Mouse (Mus musculus) stomach, postnatal 0 days (tissue): Measurements from ENCODE around the gene Taar7b. TPM values are rescaled to one million over a fixed set of nuclear protein-coding genes. Genes with fewer than 3 reads are reported as not detected.

ENCODE experiments used
- ATAC-seq: fragments of 200-750 bp; cut with Nextera tagmentation; 2 replicates; pipeline ENCODE4 v1.8.0; 2017; ENCODE audit not compliant: low FRiP score, low TSS enrichment
- DNase-seq: peaks from one replicate; pipeline ENCODE4 v3.0.0-alpha.2; 2016; ENCODE audit warnings: low spot score
- H3K27ac ChIP-seq: fragments of 300-500 bp; sonication (generic); replicated peaks from 2 replicates; pipeline ENCODE4 v1.5.1; 2014; ENCODE audit warnings: mild to moderate bottlenecking, control low read depth
- H3K27me3 ChIP-seq: fragments of 300-500 bp; sonication (generic); 2 replicates; pipeline ENCODE4 v1.6.1; 2014; ENCODE audit warnings: low read length; ENCODE audit not compliant: control insufficient read depth, insufficient read depth
- H3K36me3 ChIP-seq: fragments of 300-500 bp; sonication (generic); 2 replicates; pipeline ENCODE4 v1.6.1; 2014; ENCODE audit warnings: low read length, mixed read lengths; ENCODE audit not compliant: control insufficient read depth, insufficient read depth
- H3K4me1 ChIP-seq: fragments of 300-500 bp; sonication (generic); replicated peaks from 2 replicates; pipeline ENCODE4 v1.6.1; 2014; ENCODE audit warnings: antibody characterized with exemption; ENCODE audit not compliant: control insufficient read depth, insufficient read depth
- H3K4me2 ChIP-seq: fragments of 300-500 bp; sonication (generic); replicated peaks from 2 replicates; pipeline ENCODE4 v1.6.1; 2014; ENCODE audit warnings: low read depth, mild to moderate bottlenecking, control low read depth, moderate library complexity
- H3K4me3 ChIP-seq: fragments of 300-500 bp; sonication (generic); 2 replicates; pipeline ENCODE4 v1.5.1; 2014; ENCODE audit warnings: low read depth, low read length, control low read depth
- H3K9ac ChIP-seq: fragments of 300-500 bp; sonication (generic); 2 replicates; pipeline ENCODE4 v1.6.1; 2014; ENCODE audit warnings: mild to moderate bottlenecking, low read length, control low read depth, mixed read lengths
- H3K9me3 ChIP-seq: fragments of 300-500 bp; sonication (generic); 2 replicates; pipeline ENCODE4 v1.6.1; 2016; ENCODE audit warnings: low read length; ENCODE audit not compliant: control insufficient read depth
- CTCF ChIP-seq: IDR thresholded peaks from 2 replicates; pipeline ENCODE4 v1.5.1; 2016; ENCODE audit warnings: antibody characterized with exemption, low read depth, mild to moderate bottlenecking, moderate library complexity
- EP300 ChIP-seq: optimal IDR thresholded peaks from 2 replicates; pipeline ENCODE3; 2016; ENCODE audit warnings: antibody characterized with exemption
- WGBS: fragments of 180-500 bp; shearing (Covaris S2); extraction: QIAGEN DNeasy Blood & Tissue Kit; methylation state at CpG from one replicate; pipeline ENCODE4 v1.1.7; 2014; 5-methylcytosine and 5-hydroxymethylcytosine counted together
- polyA plus RNA-seq: library from polyadenylated mRNA; unstranded; fragments of >200 nt; fragmentation: Nextera tagmentation; extraction: Ambion mirVana; gene quantifications from 2 replicates; pipeline ENCODE4 v1.2.1, GENCODE M21; 2015

Taar7b gene
- not detected in 2 replicates for polyA plus RNA-seq

- no peak within 1 kb of the TSS for H3K9ac ChIP-seq
- DNase-seq (no peak), ATAC-seq (no peak)
- H3K4me1 ChIP-seq = no peaks in the 10 kb centered on the region
- WGBS = 55% methylated on average over 1 of the region's 1 CpGs
- TF ChIP-seq EP300 (no peak), CTCF (no peak)
- H3K27ac ChIP-seq = no peak within 1 kb of the TSS
- no peaks in the 10 kb centered on the region for H3K9me3 ChIP-seq
- H3K4me2 ChIP-seq = no peak within 1 kb of the TSS
- H3K27me3 ChIP-seq = no peaks in the 10 kb centered on the region
- no peak within 1 kb of the TSS for H3K4me3 ChIP-seq
- no peaks in the 10 kb centered on the region for H3K36me3 ChIP-seq
Measured at GRCm38 (mm10) chr10:23999639-24000038, at the start of gene Taar7b. TSS of gene Taar7b (plus strand) at chr10:23999939.

GRCm38 (mm10) chr10:23951714-23952113 is 48.0 kb upstream of the Taar7b start:
- Histone ChIP-seq H3K27ac (no peak overlapping the region), H3K27me3 (no peaks in the 10 kb centered on the region), H3K4me1 (no peaks in the 10 kb centered on the region), H3K9me3 (no peaks in the 10 kb centered on the region), H3K36me3 (no peaks in the 10 kb centered on the region), H3K4me2 (no peak overlapping the region), H3K4me3 (no peak overlapping the region), H3K9ac (no peak overlapping the region)
- TF ChIP-seq CTCF (no peak), EP300 (no peak)
- DNase-seq (no peak), ATAC-seq (no peak)
- 79% methylated on average over 6 of the region's 6 CpGs for WGBS

DNA sequence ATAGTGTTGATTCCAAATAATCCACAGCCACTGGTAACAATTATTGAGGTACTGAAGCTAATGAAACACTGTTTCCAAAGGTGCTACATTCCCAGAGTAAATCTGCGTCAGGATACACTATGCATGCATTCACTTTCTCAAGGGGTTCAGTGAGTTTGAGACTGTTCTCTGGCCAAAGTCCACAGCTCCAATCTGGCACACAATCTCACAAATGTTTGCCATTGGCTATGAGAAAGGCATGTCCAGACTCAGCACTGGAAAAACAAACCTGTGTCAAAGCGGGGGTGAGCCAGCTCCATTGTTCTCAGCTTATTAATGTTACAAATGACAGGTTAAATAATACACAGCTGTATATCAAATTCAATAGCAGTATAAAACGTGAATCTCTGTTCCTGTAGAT is 40.7 kb upstream of the Taar7b start:
- H3K4me3 ChIP-seq = no peak overlapping the region
- TF ChIP-seq EP300 (no peak), CTCF (no peak)
- DNase-seq (peak; percentile 74), ATAC-seq (peak; percentile 93)
- H3K9me3 ChIP-seq = no peaks in the 10 kb centered on the region
- WGBS = 32% methylated on average over 3 of the region's 3 CpGs
- H3K36me3 ChIP-seq = no peaks in the 10 kb centered on the region
- H3K9ac ChIP-seq = no peak overlapping the region
- H3K4me2 ChIP-seq = no peak overlapping the region
- no peak overlapping the region for H3K27ac ChIP-seq
- H3K4me1 ChIP-seq = no peaks in the 10 kb centered on the region
- no peaks in the 10 kb centered on the region for H3K27me3 ChIP-seq

DNA sequence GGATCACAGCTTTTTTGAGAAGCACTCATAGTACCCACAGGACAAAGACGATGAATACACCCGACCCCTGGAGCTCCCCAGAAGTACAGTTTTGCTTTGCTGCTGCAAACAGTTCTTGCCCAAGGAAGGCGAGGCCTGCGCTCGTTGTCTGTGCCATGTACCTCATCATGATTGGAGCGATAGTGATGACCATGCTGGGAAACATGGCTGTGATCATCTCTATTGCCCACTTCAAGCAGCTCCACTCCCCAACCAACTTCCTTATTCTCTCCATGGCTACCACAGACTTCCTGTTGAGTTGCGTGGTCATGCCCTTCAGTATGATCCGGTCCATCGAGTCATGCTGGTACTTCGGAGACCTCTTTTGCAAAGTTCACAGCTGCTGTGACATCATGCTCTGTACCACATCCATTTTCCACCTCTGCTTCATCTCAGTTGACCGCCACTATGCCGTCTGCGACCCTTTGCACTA is 39.3 kb upstream of the Taar7b start, which contains the start of gene Taar4:
Gene Taar4 (plus strand): TSS at position 51 of the 472 bp plus-strand sequence.
- no peak for ATAC-seq
- Histone ChIP-seq H3K9ac (no peak within 1 kb of the TSS), H3K27me3 (no peaks in the 10 kb centered on the region), H3K27ac (no peak within 1 kb of the TSS), H3K4me1 (no peaks in the 10 kb centered on the region), H3K36me3 (no peaks in the 10 kb centered on the region), H3K4me3 (no peak within 1 kb of the TSS), H3K4me2 (no peak within 1 kb of the TSS), H3K9me3 (no peaks in the 10 kb centered on the region)
- WGBS = 93% methylated on average over 13 of the region's 13 CpGs
- no peak for TF ChIP-seq EP300
- TF ChIP-seq CTCF = no peak
- DNase-seq = no peak

- DNase-seq = no peak
- H3K4me2 ChIP-seq = no peak overlapping the region
- no peak overlapping the region for H3K27ac ChIP-seq
- no peak overlapping the region for H3K4me3 ChIP-seq
- H3K9me3 ChIP-seq = no peaks in the 10 kb centered on the region
- H3K4me1 ChIP-seq = no peaks in the 10 kb centered on the region
- H3K9ac ChIP-seq = no peak overlapping the region
- ATAC-seq = no peak
- no peaks in the 10 kb centered on the region for H3K36me3 ChIP-seq
- TF ChIP-seq CTCF (no peak), EP300 (no peak)
- H3K27me3 ChIP-seq = no peaks in the 10 kb centered on the region
- WGBS = 42% methylated on average over 3 of the region's 3 CpGs
Measured at GRCm38 (mm10) chr10:23963444-23963843, 36.3 kb upstream of the Taar7b start.

- H3K9ac ChIP-seq = no peak overlapping the region
- TF ChIP-seq EP300 (no peak), CTCF (no peak)
- no peaks in the 10 kb centered on the region for H3K4me1 ChIP-seq
- H3K4me3 ChIP-seq = no peak overlapping the region
- H3K27me3 ChIP-seq = no peaks in the 10 kb centered on the region
- H3K9me3 ChIP-seq = no peaks in the 10 kb centered on the region
- 80% methylated on average over 6 of the region's 6 CpGs for WGBS
- no peak overlapping the region for H3K27ac ChIP-seq
- no peak overlapping the region for H3K4me2 ChIP-seq
- ATAC-seq (no peak), DNase-seq (no peak)
- no peaks in the 10 kb centered on the region for H3K36me3 ChIP-seq
Measured at GRCm38 (mm10) chr10:23964921-23965610, 34.7 kb upstream of the Taar7b start.
